Mouse (Mus musculus) brain, embryonic 14.5 days (tissue): ENCODE data around the gene U2af1. TPM values are rescaled to one million over a fixed set of nuclear protein-coding genes. Genes with fewer than 3 reads are reported as not detected.
"Not testable (repeated sequence)": the region's sequence is repeated elsewhere in the genome, so short reads cannot be mapped to it uniquely, and the experiment has no call there.

Experiments
- DNase-seq: peaks from one replicate; pipeline ENCODE4 v3.0.0-alpha.2; 2011; ENCODE audit warnings: low read depth
- CTCF ChIP-seq: fragments of 200-500 bp; IDR thresholded peaks from 2 replicates; pipeline ENCODE4 v1.5.1; 2012; ENCODE audit warnings: inconsistent platforms, mild to moderate bottlenecking, moderate library complexity, borderline replicate concordance; ENCODE audit not compliant: insufficient read depth, insufficient read length; ENCODE audit errors: extremely low read depth
- POLR2A ChIP-seq: fragments of 200-500 bp; IDR thresholded peaks from 2 replicates; pipeline ENCODE4 v1.6.1; 2012; ENCODE audit warnings: mild to moderate bottlenecking, inconsistent platforms, borderline replicate concordance; ENCODE audit not compliant: poor library complexity, insufficient read depth, insufficient read length, severe bottlenecking; ENCODE audit errors: extremely low read depth
- polyA plus RNA-seq: library from polyadenylated mRNA; depleted of rRNA; stranded (reverse); fragments of >200 nt; gene quantifications from 2 replicates; pipeline ENCODE4 v1.2.3, GENCODE M21; 2012; rRNA removed

U2af1 gene
- 217 and 227 TPM in 2 replicates for polyA plus RNA-seq

DNA sequence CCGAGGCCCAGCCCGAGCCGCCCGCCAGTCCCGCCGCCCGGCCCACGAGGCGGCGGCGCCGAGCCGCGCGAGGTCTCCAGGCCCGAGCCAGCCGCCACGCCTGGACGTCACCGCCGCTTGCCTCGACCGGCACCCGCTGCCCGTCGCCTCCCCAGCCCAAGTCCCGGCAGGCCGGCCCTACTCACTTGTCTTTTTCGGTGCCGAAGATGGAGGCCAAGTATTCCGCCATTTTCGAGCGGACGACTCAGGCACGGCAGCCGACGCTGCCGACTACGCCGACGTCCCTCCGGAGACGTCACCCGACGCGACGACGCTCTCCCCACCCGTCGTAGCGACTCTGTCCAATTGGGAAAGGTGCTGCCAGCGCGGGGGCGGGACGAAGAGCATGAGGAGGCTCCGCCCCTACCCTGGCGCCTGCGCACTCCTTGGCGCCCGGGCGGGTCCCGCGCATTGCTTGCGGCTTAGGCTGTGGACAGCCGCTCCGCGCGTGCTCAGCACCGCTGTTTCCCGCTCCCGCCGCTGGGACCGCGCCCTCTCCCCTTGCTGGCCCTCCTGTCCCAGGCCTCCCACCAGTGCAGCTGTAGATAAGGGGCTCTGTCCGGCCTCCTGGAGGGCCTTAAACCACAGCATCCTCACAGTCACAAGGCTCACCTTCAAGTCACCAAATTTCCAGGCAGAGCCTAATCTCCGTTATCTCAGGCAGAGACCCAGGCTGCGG lies at the start of gene U2af1:
Gene U2af1, minus strand, starts transcription at position 425 of the 718 bp plus-strand sequence.
- DNase-seq, result peak; percentile 99
- no peak for TF ChIP-seq CTCF
- peak; percentile 94 for TF ChIP-seq POLR2A

DNA sequence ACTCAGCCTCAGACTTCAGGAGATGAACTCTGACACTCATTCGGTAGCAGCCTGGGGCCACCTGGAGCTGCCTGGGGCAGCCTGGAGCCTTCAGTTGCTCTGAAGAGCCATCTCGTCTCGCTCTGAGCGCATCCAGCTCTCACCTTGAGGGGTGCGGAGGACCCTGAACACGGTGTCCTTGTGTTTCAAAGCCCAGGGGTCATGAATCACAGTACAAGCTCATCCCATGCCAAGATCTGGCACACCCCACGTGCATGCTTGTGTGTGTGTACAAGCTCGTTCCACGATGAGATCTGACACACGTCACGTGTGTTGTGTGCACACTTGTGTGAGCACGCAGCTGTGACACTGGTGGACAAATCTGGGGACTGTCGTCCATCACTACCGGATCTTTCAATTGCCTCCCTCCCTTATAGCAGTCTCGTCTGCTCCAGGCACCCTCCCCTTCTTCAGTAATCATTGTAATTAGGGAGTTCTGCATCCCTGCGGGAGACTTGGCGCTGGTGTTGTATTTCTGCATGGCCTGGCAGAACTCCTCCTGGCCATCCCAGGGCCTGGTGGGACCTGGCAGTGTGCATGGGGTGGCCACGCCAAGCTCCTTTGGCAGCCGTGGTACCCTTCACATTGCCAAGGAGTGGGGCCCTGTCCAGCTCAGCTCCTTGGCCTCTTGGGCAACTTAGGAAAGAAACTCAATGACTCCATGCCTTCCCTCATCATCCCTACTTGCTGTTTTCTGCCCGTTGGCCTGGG lies 46.8 kb upstream of the U2af1 start:
- TF ChIP-seq CTCF (no peak), POLR2A (no peak)
- peak; percentile 77 for DNase-seq

DNA sequence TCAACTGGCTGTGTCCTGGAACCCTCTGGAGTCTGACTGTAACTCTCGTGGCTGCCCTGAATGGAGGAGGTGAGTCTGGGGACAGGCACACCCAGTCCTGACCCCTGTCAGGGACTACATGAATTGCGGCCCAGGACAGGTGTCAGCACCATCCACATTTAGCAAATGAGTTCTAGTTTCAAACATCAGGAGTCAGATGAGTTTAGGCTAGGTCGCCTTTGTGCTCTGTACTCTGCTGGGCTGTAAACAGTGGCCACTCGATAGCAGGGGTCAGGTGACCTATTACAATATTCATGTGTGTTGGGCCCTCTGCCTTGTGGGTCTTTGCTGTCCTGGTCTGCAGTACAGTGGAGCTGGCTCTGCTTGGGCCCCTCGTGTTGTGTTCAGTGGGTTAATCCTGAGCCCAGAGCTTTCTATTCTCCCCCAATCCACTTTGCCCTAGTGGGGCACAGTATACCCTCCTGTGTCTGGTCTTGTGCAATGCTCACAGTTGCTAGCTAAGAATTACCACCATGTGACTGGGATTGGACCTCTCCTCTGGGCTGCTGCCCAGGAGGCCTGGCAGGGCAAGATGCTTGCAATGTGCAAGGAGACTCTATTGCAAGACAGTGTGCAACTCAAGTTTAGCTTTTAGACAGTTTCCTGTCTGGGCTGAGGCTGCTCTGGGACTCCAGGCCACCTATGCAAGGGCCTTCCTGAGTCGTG lies 44.7 kb upstream of the U2af1 start:
- DNase-seq, result no peak

DNA sequence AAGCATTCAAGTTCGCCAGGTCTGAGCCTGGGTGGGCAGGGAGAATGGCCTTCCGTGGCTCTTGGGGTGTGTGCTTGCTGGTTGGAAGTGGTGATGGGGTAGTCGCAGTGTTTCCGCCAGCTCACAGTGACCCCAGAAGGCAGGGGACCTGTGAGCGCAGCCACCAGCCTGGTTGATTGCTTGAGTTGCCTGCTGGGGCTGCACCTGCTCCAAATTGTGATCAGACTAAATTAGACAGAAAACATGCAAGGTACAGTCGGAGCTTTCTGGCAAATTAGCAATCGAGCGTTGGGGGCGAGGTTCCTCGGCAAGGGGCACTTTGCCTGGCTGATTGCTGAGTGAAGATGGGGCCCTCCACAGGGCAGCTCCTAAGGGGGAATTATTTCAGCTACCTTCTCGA lies 39.7 kb upstream of the U2af1 start:
- peak; percentile 78 for DNase-seq
- TF ChIP-seq CTCF, result no peak
- no peak for TF ChIP-seq POLR2A

More for the DNA sequence above, 44.7 kb upstream of the U2af1 start:
- TF ChIP-seq CTCF (no peak), POLR2A (no peak)

DNA sequence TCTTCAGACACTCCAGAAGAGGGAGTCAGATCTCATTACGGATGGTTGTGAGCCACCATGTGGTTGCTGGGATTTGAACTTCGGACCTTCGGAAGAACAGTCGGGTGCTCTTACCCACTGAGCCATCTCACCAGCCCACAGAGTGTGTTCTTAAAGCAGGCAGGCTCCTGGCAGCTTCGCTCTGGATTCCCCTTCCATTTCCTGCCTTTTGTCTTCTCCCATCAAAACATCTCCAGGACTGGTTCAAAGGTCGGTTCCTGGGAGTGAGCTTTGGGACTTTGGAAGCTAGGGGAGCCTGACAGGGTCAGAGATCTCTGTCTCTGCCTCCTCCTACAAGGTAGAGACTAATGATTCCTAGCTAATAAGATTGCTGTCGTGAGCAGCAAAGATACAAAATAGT lies 36.7 kb upstream of the U2af1 start:
- DNase-seq, result not testable (repeated sequence)

DNA sequence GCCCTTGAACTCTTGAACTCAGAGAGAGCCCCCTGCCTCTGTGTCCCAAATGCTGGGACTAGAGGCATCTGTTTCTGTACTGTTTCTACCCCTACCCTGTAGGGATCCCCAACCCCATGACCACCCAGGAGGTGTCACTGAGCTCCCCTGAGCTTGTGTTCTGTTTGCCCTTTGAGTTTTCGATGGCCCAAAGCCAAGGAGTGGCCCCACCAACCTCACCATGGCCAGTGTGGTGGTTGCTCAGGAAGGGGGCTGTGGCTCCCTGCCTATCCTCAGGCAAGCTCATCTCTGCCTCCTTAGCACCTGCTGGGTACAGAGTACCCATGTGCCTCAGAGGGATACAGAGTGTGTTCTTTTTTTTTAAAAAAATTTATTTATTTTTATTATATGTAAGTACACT lies 36.3 kb upstream of the U2af1 start:
- TF ChIP-seq POLR2A (no peak), CTCF (no peak)
- DNase-seq, result no peak

DNA sequence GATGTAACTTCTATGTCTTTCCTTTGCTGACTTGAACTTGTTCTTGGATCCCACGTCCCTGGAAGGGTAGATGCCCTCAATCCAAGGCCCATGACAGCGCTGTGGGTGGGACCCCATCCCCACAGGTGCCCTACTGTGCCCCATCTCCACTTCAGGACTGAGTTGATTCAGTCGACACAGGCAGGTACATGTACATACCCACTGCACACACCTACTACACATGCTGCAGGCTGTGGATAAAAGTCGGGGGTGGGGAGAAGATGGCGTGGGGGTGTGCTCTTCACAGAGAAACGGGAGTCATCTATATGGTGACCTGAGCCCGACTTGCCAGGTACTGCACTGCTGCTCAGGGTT lies 35.3 kb upstream of the U2af1 start:
- TF ChIP-seq CTCF (no peak), POLR2A (no peak)
- no peak for DNase-seq

DNA sequence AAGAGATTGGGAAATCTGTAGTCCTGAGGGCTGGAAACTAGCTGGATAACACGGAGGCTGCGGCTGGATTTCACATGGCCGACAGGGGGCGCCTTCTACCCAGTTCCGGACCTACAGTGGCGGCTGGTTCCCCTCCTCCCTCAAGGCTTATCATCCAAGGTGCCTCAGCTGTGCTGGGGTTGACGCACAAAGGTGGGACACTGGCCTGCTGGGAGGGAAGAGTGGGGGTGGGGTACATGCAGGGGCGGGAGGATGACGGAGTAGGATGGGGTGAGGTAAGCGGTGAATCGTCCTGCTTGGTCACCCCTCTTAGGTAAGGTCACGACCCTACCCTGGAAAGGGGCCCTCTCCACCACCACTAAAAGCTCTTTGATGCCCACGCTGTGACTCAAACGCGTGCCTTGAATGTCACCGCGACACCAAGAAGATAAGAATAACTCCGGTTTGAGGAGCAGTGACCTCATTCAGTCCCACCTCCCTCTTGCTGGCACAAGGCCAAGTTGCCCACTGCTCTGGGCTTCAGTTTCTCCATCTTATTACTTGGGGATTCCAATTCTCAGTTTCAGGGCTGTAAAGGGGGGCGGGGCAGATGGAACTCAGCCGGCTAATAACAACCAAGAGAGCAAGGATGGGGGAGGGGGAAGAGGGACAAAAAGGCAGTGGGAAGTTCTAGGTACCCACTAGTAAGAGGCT lies 34.8 kb upstream of the U2af1 start:
- TF ChIP-seq CTCF, result peak; percentile 85
- no peak for TF ChIP-seq POLR2A
- peak; percentile 85 for DNase-seq

DNA sequence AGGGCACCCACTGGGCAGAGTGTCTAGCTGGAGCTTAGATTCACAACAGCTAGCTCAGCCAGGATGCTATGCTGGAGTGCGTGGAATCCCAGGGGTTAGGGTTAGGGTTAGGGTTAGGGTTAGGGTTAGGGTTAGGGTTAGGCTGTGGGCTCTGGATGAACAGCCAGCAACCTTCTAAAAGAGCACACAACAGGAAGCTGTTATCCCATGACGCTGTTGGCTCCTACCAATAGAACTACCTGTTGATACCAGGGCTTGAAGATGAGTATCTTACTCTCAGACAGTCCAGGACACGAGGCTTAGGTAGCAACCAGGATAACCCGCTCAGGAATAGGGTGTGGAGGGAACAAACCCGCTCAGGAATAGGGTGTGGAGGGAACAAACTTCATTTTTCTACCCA lies 34.2 kb upstream of the U2af1 start:
- DNase-seq, result no peak
- no peak for TF ChIP-seq POLR2A
- TF ChIP-seq CTCF, result no peak

DNA sequence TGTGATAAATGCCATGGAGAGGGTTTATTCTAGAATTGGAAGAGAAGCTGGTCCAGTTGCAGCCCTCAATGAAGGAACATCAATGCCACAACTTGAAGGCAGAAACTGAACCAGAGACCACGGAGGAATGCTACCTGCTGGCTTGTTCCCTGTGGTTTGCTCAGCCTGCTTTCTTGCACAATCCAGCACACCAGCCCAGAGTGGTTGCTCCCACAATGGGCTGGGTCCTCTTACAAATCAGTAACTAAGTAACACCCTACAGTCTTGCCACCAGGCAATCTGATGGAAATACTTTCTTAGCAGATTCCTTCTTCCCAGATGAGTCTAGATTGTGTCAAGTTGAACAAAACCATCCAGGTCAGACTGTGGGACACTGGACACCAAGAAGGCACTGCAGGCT lies 30.9 kb upstream of the U2af1 start:
- TF ChIP-seq CTCF (no peak), POLR2A (no peak)

DNA sequence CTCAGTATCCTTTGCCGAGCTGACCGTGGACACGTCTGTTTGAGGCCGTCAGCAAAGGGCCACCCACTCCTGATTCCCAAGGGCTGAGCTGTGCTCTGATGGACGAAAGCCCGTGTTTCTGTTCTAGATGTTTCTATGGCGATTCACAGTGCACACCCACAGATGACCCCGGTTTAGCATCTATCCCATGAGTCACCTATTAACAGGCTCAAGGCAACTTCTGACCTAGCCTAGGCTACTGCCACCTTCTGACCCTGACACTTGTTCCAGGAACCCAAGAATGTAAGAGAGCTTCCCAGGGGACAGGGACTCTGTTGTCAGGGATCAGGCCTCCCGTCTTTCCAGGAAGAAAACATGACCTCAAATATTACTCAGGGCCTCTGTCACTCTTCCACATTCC lies 29.4 kb upstream of the U2af1 start:
- TF ChIP-seq POLR2A (no peak), CTCF (no peak)
- DNase-seq, result no peak

More for the DNA sequence above, 30.9 kb upstream of the U2af1 start:
- no peak for DNase-seq
